Mouse (Mus musculus) cortical plate, adult 2 months (tissue): ENCODE measurements around the gene Ano9.

Experiments
- CTCF ChIP-seq: fragments of 200-500 bp; IDR thresholded peaks from 2 replicates; pipeline ENCODE4 v1.5.1; 2011; ENCODE audit warnings: mild to moderate bottlenecking, control low read depth, low read length; ENCODE audit not compliant: insufficient read depth; ENCODE audit errors: extremely low read depth
- POLR2A ChIP-seq: fragments of 200-500 bp; IDR thresholded peaks from 2 replicates; pipeline ENCODE4 v1.6.1; 2011; ENCODE audit warnings: mild to moderate bottlenecking, low read length, control low read depth; ENCODE audit not compliant: insufficient read depth; ENCODE audit errors: extremely low read depth

DNA sequence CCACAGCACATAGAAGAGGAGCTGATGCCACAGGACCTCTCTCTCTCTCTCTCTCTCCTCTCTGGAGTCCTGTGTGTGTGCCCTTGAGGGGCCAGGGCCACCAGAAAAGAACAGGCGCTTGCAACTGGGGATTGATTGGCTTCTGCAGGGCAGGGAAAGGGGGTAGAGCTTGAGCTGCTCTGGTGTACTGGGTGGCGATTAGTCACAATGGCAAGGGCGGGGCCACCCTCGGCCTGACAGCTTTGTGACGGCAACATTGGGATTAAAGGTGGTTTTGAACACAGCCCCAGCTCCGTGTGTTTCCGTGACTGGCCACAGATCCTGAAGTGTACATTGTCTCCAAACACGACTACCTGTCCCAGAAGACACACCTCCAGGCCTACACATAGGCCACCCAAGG lies 27.4 kb downstream of the Ano9 start:
- TF ChIP-seq CTCF (no peak), POLR2A (no peak)
